Comparison of ENCODE assay signal across 10 mouse cellular contexts in genomic region chr9:122372991-122373390, GRCm38 (mm10).
"Had no signal": no experiment of that assay in that cellular context is flagged by ENCODE, and none has a peak within 500 bp of the region (broad histone marks: within the 10 kb centered on the region; RNA-seq: fewer than 3 reads in every experiment).

No protein-coding gene starts in this region.

- H3K4me2 ChIP-seq: limb, embryonic 13.5 days; neural tube, embryonic 12.5 days had no signal

- H3K4me1 ChIP-seq: neural tube, embryonic 12.5 days had no signal

- ATAC-seq: intestine, postnatal 0 days had no signal

- H3K36me3 ChIP-seq: neural tube, embryonic 12.5 days had no signal

- H3K9ac ChIP-seq: limb, embryonic 13.5 days; neural tube, embryonic 12.5 days had no signal

- H3K4me3 ChIP-seq: limb, embryonic 13.5 days; neural tube, embryonic 12.5 days had no signal

- H3K27ac ChIP-seq: kidney, postnatal 0 days; limb, embryonic 13.5 days; neural tube, embryonic 12.5 days; stomach, postnatal 0 days had no signal

- H3K9me3 ChIP-seq: limb, embryonic 13.5 days; neural tube, embryonic 12.5 days had no signal

- DNase-seq: kidney, adult 9 months; left cerebral cortex, postnatal 4 days; lung, adult 18-20 months; midbrain, embryonic 14.5 days; thymus, postnatal 4 days had no signal

- H3K27me3 ChIP-seq: limb, embryonic 13.5 days; neural tube, embryonic 12.5 days had no signal
